Mouse (Mus musculus): ENCODE results near the gene Qk. TPM values are rescaled to one million over a fixed set of nuclear protein-coding genes. Genes with fewer than 3 reads are reported as not detected.

Gene Qk
- polyA plus RNA-seq, 1 experiment from 2014 or later = 69.3 TPM

DNA sequence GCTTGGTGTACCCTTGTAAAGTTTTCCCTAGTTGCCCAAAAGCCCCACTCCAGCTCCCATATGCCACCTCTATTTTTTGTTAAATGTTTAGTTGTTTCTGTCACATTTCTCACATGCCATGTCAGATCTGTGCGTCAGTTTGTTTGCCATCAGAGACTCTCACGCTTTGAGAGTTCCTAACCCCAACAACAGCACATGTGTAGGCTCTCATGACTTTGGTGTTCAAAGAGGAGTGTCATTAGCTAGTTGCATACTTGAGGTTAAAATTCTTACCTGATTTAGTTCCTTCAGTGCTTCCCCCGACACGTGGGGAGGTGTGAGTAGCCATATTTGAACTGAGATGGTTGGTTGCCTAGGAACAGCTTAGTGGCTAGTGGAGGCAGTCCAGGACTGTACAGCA, 2.1 kb upstream of the Qk start:
- Histone ChIP-seq H3K9me3 (0 out of 2 replicates have a peak, but pooled peaks cover 3% of the 10 kb centered on the region), H3K36me3 (replicated peaks) (peaks cover 8% of the 10 kb centered on the region; the same call in 1 of the 2 replicates), H3K27ac (no peak overlapping the region), H3K4me2 (peak overlapping the region; percentile 51), H3K4me1 (peaks cover 11% of the 10 kb centered on the region), H3K9ac (no peak overlapping the region), H3K4me3 (replicated peaks) (peak overlapping the region; percentile 24; the same call in 1 of the 2 replicates), H3K27me3 (no peaks in the 10 kb centered on the region)
- no peak for ATAC-seq (ENCODE audit: low FRiP score)
- WGBS = 70% methylated on average over 4 of the region's 4 CpGs

DNA sequence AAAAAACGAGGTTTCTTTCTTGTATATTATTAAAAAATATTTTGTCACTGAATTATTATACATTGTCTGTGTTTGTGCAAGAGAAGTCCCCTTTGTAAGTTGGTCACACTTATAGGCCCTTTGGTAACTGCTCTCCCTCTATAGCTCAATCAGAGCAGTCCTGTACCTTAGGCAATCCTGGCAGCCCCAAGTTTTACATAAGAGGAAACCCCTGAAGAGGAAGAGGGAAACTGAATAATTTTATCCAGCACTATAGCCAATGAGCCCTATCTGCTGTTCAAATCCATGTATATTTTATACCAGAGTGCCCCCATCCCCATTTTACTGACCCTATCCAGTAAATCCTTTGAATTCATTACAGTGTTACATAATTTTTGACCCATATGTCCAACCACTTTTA, 1.4 kb upstream of the Qk start:
- Histone ChIP-seq H3K27me3 (no peaks in the 10 kb centered on the region), H3K36me3 (replicated peaks) (peaks cover 8% of the 10 kb centered on the region; the same call in 1 of the 2 replicates), H3K9ac (peak overlapping the region; percentile 49; the same call in 1 of the 2 replicates), H3K4me1 (peaks cover 15% of the 10 kb centered on the region), H3K4me3 (replicated peaks) (peak overlapping the region; percentile 24), H3K4me2 (peak overlapping the region; percentile 51), H3K27ac (0 out of 2 replicates have a peak overlapping the region, but pooled peaks have one; percentile 25), H3K9me3 (0 out of 2 replicates have a peak, but pooled peaks cover 3% of the 10 kb centered on the region)
- ATAC-seq (ENCODE audit: low FRiP score) = no peak
- WGBS = 4% methylated on average over 1 of the region's 1 CpGs

DNA sequence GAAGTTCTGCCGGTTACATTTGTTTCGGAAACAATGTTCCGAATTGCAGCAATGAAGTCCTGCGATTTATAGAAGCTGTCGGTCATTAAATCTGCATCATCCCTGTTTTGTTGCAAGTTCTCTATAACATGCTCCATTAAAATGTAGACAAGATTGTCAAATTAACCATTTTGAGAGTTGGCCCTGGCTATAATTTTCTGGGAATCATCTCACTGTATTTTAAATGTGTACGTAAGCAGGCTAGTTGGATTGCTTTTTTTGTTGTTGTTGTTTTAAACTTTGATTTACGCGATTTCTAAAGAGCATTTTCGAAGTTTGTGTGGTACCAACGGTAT, 769 bp upstream of the Qk start:
- 0 out of 2 replicates have a peak, but pooled peaks cover 2% of the 10 kb centered on the region for H3K9me3 ChIP-seq
- H3K27ac ChIP-seq = peak overlapping the region; percentile 99
- no peaks in the 10 kb centered on the region for H3K27me3 ChIP-seq
- peak overlapping the region; percentile 56 for H3K4me2 ChIP-seq
- 10% methylated on average over 10 of the region's 10 CpGs for WGBS
- peak overlapping the region; percentile 97 for H3K4me3 ChIP-seq (replicated peaks)
- peaks cover 15% of the 10 kb centered on the region for H3K4me1 ChIP-seq
- H3K9ac ChIP-seq = peak overlapping the region; percentile 100
- peaks cover 6% of the 10 kb centered on the region; the same call in 1 of the 2 replicates for H3K36me3 ChIP-seq (replicated peaks)
- no peak for ATAC-seq (ENCODE audit: low FRiP score)

DNA sequence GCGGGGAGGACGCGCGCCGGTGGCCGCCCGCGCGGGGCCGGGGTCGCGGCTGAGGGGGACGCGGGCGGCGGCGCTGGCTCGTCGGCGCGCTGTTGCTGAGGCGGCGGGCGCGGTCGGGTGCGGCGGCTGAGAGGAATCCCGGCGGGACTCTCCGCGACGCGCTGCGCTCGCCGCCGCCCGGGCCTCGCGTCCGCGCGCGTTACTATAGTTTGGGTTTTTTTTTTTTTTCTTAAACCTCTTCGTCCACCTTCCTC, 296 bp downstream of the Qk start:
- Histone ChIP-seq H3K36me3 (replicated peaks) (no peaks in the 10 kb centered on the region), H3K27me3 (no peaks in the 10 kb centered on the region), H3K27ac (peak overlapping the region; percentile 99), H3K4me2 (peak overlapping the region; percentile 56; the same call in 1 of the 2 replicates), H3K9me3 (no peaks in the 10 kb centered on the region), H3K4me1 (peaks cover 21% of the 10 kb centered on the region), H3K9ac (peak overlapping the region; percentile 100), H3K4me3 (replicated peaks) (peak overlapping the region; percentile 97)
- ATAC-seq (ENCODE audit: low FRiP score) = no peak; the same call in 1 of the 2 replicates
- under 1% methylated on average over 39 of the region's 46 CpGs for WGBS

DNA sequence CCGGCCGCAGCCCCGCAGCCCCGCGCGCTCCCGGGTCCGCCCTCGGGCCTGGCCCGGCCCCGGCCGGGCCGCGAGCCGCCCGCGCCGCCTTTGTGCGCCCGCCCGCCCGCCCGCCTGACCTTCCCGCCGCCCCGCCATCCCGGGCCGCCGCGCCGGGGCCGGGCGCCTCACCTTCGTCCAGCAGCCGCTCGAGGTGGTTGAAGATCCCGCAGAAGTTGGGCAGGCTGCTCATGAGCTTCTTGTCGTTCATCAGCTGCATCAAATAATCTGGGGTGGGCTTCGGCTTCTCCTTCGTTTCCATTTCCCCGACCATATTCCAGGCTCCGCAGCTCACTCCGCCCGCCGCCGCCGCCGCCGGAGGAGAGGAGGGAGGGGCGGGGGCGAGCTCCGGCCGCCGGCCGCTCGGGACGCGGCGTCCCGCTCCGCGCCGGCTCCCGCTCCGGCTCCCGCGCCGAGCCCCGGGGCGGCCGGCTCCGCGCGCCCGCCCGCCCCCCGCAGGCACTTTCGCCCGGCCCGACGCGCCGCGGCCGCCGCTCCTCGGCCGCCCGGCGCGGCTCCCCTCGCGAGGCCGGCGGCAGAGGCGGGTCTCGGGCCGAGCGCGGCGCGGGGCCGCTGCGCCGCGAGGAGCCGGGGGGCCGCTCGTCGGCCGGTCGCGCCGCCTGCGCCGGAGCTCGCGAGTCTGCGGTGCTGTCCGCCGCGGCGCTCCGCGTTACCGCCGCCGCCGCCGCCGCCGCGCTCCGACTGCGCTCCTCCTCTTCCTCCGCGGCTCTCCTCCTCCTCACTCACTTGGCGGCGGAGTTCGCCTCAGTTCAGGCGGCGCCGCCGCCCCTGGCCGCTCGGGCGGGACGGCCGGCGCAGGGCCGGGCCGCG, 858 bp downstream of the Qk start:
- Histone ChIP-seq H3K9me3 (no peaks in the 10 kb centered on the region), H3K4me2 (peak overlapping the region; percentile 61), H3K9ac (peak overlapping the region; percentile 100), H3K4me3 (replicated peaks) (peak overlapping the region; percentile 97), H3K36me3 (replicated peaks) (no peaks in the 10 kb centered on the region), H3K4me1 (peaks cover 26% of the 10 kb centered on the region), H3K27ac (peak overlapping the region; percentile 99), H3K27me3 (no peaks in the 10 kb centered on the region)
- WGBS = under 1% methylated on average over 83 of the region's 153 CpGs
- peak; percentile 36 for ATAC-seq (ENCODE audit: low FRiP score)

DNA sequence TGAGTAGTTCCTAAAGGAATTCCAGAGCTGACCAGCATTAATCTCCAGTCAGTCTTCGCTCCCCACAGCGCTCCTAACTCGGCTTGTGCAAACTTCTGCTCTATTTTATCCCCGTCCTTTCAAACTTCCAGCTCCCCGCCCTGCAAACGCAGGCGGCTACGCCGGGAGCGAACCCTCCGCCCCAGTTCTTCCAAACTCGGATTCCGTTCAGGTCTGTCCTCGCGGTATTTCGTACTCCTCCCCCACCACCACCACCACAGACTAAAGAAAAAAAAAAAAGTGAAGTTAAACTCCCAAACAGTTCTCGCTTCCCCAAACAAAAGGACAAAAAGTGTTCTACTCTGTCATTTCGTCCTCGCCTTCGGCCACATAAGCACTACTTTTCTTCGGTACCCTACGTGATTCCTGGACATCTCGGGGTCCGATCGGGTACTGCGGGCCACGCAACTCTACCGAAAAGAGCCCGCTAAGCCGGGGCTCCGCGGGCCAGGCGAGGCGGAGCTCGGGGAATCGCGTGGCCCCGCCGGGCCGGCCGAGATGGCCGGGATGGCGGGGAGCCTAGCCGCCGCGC, 1.6 kb downstream of the Qk start:
- H3K27me3 ChIP-seq = no peaks in the 10 kb centered on the region
- under 1% methylated on average over 46 of the region's 46 CpGs for WGBS
- no peak for ATAC-seq (ENCODE audit: low FRiP score)
- peak overlapping the region; percentile 100 for H3K9ac ChIP-seq
- peaks cover 26% of the 10 kb centered on the region for H3K4me1 ChIP-seq
- peak overlapping the region; percentile 61 for H3K4me2 ChIP-seq
- H3K9me3 ChIP-seq = no peaks in the 10 kb centered on the region
- no peaks in the 10 kb centered on the region for H3K36me3 ChIP-seq (replicated peaks)
- H3K27ac ChIP-seq = peak overlapping the region; percentile 99
- H3K4me3 ChIP-seq (replicated peaks) = peak overlapping the region; percentile 97

DNA sequence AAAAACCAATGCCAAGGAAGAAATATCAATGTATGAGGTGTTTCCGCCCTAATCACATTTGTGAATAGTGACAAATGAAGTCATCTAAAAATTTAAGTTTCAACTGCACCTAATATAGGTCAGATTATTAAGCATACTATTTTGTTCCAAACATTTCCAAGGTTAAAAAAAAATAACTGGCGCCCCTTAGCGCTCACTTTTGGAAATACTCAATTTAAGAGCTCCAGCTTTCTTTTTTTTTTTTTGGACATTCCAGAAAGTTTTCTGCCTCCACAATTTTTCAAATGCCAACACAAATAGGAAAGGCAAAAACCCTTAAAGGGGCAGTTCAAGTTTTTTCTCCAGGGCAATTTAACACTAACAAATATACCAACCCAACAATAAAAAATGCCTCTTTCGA, 2.5 kb downstream of the Qk start:
- 3% methylated on average over 4 of the region's 4 CpGs for WGBS
- ATAC-seq (ENCODE audit: low FRiP score) = no peak

DNA sequence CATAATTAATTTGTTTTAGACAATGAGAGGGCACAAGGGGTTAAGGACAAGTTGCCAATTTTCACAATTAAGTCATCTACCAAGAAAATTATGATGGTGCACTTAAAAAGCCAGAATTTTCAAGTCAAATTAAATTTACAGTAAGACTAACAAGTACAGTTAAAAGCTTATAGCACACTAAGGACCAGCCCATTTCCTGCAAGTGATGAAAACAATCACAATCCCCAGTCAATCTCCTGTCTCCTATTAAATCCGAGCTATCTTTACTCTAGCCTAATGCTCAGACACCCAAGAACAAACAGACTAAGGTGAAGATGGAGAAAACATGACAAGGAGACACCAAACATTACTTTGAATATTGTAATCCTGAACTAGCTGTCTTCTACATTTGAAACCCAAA, 3.2 kb downstream of the Qk start:
- peak overlapping the region; percentile 47 for H3K9ac ChIP-seq
- H3K27ac ChIP-seq = peak overlapping the region; percentile 71
- H3K4me1 ChIP-seq = peaks cover 24% of the 10 kb centered on the region
- peak overlapping the region; percentile 97 for H3K4me3 ChIP-seq (replicated peaks)
- WGBS = 3% methylated on average over 1 of the region's 1 CpGs
- no peaks in the 10 kb centered on the region for H3K36me3 ChIP-seq (replicated peaks)
- no peaks in the 10 kb centered on the region for H3K9me3 ChIP-seq
- ATAC-seq (ENCODE audit: low FRiP score) = no peak
- H3K27me3 ChIP-seq = no peaks in the 10 kb centered on the region
- peak overlapping the region; percentile 61 for H3K4me2 ChIP-seq

More for the DNA sequence above, 2.5 kb downstream of the Qk start:
- Histone ChIP-seq H3K9me3 (no peaks in the 10 kb centered on the region), H3K27ac (peak overlapping the region; percentile 99), H3K27me3 (no peaks in the 10 kb centered on the region), H3K4me1 (peaks cover 30% of the 10 kb centered on the region), H3K4me3 (replicated peaks) (peak overlapping the region; percentile 97), H3K4me2 (peak overlapping the region; percentile 61), H3K9ac (peak overlapping the region; percentile 100), H3K36me3 (replicated peaks) (no peaks in the 10 kb centered on the region)

DNA sequence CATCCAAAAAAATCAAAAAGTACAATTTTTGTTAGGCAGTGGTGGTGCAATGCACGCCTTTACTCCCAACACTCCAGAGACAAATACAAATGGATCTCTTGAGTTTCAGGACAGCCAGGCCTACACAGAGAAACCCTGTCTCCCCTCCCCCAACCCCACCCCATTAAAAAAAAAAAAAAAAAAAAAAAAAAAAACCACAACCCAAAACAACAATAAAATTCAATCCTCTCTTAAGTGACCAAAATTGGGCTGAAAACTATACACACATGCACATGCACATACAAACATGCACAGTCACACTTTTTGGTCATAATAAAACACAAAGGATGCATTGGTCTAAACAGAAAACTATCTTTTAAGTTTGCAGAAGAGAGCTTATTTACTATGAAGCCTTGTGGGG, 9.6 kb downstream of the Qk start:
- 52% methylated on average over 1 of the region's 1 CpGs for WGBS
- no peak for ATAC-seq (ENCODE audit: low FRiP score)
- no peak overlapping the region for H3K9ac ChIP-seq
- no peak overlapping the region for H3K4me3 ChIP-seq (replicated peaks)
- no peak overlapping the region for H3K27ac ChIP-seq
- H3K27me3 ChIP-seq = no peaks in the 10 kb centered on the region
- no peaks in the 10 kb centered on the region for H3K9me3 ChIP-seq
- H3K4me2 ChIP-seq = peak overlapping the region; percentile 17; the same call in 1 of the 2 replicates
- H3K36me3 ChIP-seq (replicated peaks) = no peaks in the 10 kb centered on the region
- peaks cover 38% of the 10 kb centered on the region for H3K4me1 ChIP-seq

DNA sequence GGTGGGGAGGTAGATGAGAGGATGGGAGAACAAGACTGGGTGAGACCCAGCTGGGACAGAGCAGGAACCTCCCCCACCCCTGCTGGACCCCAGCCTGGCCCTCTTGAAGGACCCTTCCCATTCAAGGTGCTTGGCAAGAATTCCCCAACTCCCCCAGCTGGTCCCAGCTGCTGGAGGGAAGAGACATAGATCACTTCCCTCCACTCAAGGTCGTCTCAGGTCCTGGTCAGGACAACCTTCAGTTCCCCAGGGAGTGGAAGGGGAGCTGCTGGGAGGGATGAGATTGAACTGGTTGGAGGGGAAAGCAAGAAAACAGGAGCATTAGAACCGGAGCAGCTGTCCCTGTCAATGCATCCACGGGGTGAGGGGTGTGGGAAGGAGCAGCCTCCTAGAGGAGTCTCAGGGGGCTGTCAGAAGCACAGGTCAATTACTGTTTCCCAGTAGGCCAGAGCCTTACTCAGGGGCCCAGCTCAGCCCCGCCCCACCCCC, 10.5 kb downstream of the Qk start:
- 37% methylated on average over 4 of the region's 4 CpGs for WGBS

DNA sequence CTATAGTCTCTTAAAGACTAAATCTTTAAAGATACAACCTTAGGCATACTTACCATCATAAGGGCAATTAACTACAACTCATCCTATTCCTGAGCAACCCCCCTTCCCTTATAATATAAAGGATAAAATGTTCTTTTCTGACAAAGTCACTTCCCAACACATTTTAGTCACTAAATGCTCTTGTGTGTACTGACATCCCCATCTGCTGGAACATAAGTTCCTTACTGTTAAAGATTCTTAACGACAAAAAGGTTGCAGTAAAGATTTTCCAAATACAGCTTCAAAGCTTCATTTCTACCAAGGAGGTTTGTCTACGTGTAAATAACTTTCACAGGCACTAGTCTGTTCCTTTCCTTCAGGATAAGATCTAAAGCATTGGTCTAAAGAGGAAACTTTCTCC, 13.2 kb downstream of the Qk start:
- no peak for ATAC-seq (ENCODE audit: low FRiP score)
- Histone ChIP-seq H3K9me3 (no peaks in the 10 kb centered on the region), H3K36me3 (replicated peaks) (no peaks in the 10 kb centered on the region), H3K4me1 (peaks cover 26% of the 10 kb centered on the region), H3K27me3 (no peaks in the 10 kb centered on the region), H3K4me2 (no peak overlapping the region), H3K27ac (no peak overlapping the region), H3K4me3 (replicated peaks) (no peak overlapping the region), H3K9ac (no peak overlapping the region)
- 82% methylated on average over 2 of the region's 2 CpGs for WGBS

More for the DNA sequence above, 10.5 kb downstream of the Qk start:
- peaks cover 31% of the 10 kb centered on the region for H3K4me1 ChIP-seq
- H3K27ac ChIP-seq = peak overlapping the region; percentile 37; the same call in 1 of the 2 replicates
- H3K36me3 ChIP-seq (replicated peaks) = no peaks in the 10 kb centered on the region
- peak overlapping the region; percentile 32 for H3K4me2 ChIP-seq
- ATAC-seq (ENCODE audit: low FRiP score) = 0 out of 2 replicates have a peak, but pooled peaks have one; percentile 46
- no peaks in the 10 kb centered on the region for H3K27me3 ChIP-seq
- no peak overlapping the region for H3K4me3 ChIP-seq (replicated peaks)
- H3K9me3 ChIP-seq = no peaks in the 10 kb centered on the region
- H3K9ac ChIP-seq = no peak overlapping the region

DNA sequence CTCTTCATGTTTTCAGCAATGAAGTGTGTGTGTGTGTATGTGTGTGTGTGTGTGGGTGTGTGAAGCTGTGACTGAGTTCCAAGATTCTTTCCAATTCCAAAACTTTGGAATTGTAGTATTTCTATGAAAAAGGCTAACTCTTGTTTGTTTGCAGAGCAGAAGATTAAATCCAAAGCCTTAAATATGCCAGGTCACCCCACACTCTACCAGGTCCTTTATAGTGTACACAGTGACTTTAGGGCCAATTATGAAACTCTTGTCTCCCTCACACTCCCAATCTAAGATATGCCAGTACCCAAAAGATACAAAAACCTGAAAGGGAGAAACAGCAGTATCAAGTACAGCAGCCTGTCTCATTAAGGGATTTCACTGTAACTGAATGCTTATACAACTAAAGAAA, 15.7 kb downstream of the Qk start:
- H3K9ac ChIP-seq = no peak overlapping the region
- no peak overlapping the region for H3K4me2 ChIP-seq
- ATAC-seq (ENCODE audit: low FRiP score) = no peak
- no peaks in the 10 kb centered on the region for H3K27me3 ChIP-seq
- H3K4me3 ChIP-seq (replicated peaks) = no peak overlapping the region
- no peaks in the 10 kb centered on the region for H3K36me3 ChIP-seq (replicated peaks)
- no peak overlapping the region for H3K27ac ChIP-seq
- peaks cover 15% of the 10 kb centered on the region for H3K4me1 ChIP-seq
- H3K9me3 ChIP-seq = no peaks in the 10 kb centered on the region

Measured in forebrain, embryonic 12.5 days (tissue).